Mouse (Mus musculus) testis, adult 2 months (tissue): ENCODE measurements around the gene Ube3c. TPM values are rescaled to one million over a fixed set of nuclear protein-coding genes. Genes with fewer than 3 reads are reported as not detected.

Experiments used
- H3K27ac ChIP-seq: fragments of 200-500 bp; 2 replicates; pipeline ENCODE4 v1.5.1; 2012; ENCODE audit warnings: low read depth, low read length; ENCODE audit not compliant: control insufficient read depth, insufficient read depth
- H3K27me3 ChIP-seq: fragments of 200-500 bp; 2 replicates; pipeline ENCODE4 v1.6.1; 2012; ENCODE audit warnings: mild to moderate bottlenecking, low read length, moderate library complexity; ENCODE audit not compliant: control insufficient read depth, insufficient read depth
- H3K36me3 ChIP-seq: fragments of 200-500 bp; 2 replicates; pipeline ENCODE4 v1.6.1; 2012; ENCODE audit warnings: mild to moderate bottlenecking, low read length; ENCODE audit not compliant: control insufficient read depth, insufficient read depth
- H3K4me1 ChIP-seq: fragments of 200-500 bp; 2 replicates; pipeline ENCODE4 v1.6.1; 2012; ENCODE audit warnings: low read length; ENCODE audit not compliant: control insufficient read depth, insufficient read depth
- H3K4me3 ChIP-seq: fragments of 200-500 bp; 2 replicates; pipeline ENCODE4 v1.5.1; 2012; ENCODE audit warnings: low read depth, mild to moderate bottlenecking, low read length, moderate library complexity, mixed read lengths; ENCODE audit not compliant: control insufficient read depth
- CTCF ChIP-seq: fragments of 200-500 bp; IDR thresholded peaks from 2 replicates; pipeline ENCODE4 v1.5.1; 2012; ENCODE audit warnings: low read depth, mild to moderate bottlenecking, inconsistent platforms, low read length, moderate library complexity; ENCODE audit not compliant: control insufficient read depth, insufficient read depth, insufficient replicate concordance
- POLR2A ChIP-seq: fragments of 200-500 bp; IDR thresholded peaks from 2 replicates; pipeline ENCODE4 v1.6.1; 2012; ENCODE audit warnings: low read depth, mild to moderate bottlenecking, inconsistent platforms, low read length, moderate library complexity; ENCODE audit not compliant: control insufficient read depth
- polyA plus RNA-seq: library from polyadenylated mRNA; depleted of rRNA; stranded (reverse); fragments of >200 nt; gene quantifications from 2 replicates; pipeline ENCODE4 v1.2.3, GENCODE M21; 2012

Ube3c gene
- polyA plus RNA-seq, 1 experiment, result 30.5 TPM

DNA sequence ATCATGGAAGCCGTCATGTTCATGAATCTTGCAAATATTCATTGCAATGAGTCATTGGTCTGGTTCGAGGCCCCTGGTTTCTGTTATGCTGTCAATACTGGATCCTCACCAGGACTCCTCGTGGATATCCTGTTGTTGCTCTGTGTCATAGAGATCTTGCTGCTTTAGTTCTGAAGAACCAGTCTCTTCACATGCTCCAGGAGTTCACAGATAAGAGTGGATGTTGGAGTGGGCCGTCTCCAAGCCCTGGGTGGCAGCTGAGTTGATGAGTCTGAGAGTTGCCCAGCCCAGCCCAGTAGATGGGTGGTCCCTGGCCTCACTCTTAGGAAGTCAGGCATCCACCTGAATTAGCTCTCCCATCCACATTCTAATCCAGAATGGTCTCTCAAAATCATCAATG, 116.0 kb downstream of the Ube3c start:
- no peaks in the 10 kb centered on the region for H3K27me3 ChIP-seq
- no peaks in the 10 kb centered on the region for H3K4me1 ChIP-seq
- H3K4me3 ChIP-seq, result no peak overlapping the region
- no peaks in the 10 kb centered on the region for H3K36me3 ChIP-seq
- H3K27ac ChIP-seq, result no peak overlapping the region
- TF ChIP-seq POLR2A (no peak), CTCF (no peak)

DNA sequence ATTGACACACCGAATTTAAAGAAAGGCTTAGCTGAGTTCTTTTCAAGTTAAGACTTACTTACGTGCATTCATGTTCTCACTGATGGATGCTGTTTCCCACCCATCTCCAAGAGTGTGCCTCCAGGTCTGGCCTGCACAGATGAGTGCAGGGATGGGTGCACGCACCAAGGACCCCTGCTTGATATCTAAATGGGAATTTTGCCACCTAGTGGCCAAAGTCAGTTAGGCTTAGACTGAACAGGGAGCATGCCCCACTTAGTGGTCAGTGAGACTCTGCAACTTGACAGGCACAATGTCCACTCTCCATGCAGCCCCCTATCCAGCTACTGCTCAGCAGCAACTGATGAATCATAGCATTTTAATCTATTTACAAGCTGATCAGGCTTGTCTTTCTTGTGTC, 118.6 kb downstream of the Ube3c start:
- Histone ChIP-seq H3K36me3 (no peaks in the 10 kb centered on the region), H3K4me1 (no peaks in the 10 kb centered on the region), H3K4me3 (no peak overlapping the region), H3K27me3 (no peaks in the 10 kb centered on the region), H3K27ac (no peak overlapping the region)
- TF ChIP-seq CTCF (peak; percentile 35; the same call in 1 of the 2 replicates), POLR2A (no peak)

- H3K27me3 ChIP-seq, result no peaks in the 10 kb centered on the region
- no peaks in the 10 kb centered on the region for H3K4me1 ChIP-seq
- H3K4me3 ChIP-seq, result no peak overlapping the region
- no peak for TF ChIP-seq POLR2A
- no peak for TF ChIP-seq CTCF
- no peak overlapping the region for H3K27ac ChIP-seq
- no peaks in the 10 kb centered on the region for H3K36me3 ChIP-seq
Observed at GRCm38 (mm10) chr5:29688352-29688751, 119.3 kb downstream of the Ube3c start.

DNA sequence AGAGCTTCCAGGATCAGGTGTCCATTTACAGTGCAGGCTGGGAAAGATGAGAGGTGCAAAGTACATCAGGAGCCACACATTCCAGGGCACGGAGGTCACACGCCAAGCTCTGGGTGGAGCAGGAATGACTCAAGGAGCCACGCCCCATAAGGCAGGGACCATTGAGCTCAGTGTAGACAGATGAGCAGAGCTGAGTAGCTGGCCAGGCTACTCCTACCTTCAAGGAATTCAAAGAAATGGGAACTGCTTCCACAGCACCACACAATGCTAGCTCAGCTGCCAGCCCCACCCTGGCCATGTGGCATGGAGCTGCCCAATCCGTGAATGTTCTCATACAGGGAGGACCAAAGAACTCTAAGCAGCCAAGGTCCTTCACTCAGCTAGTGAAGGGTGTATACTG, 129.5 kb downstream of the Ube3c start:
- Histone ChIP-seq H3K4me1 (no peaks in the 10 kb centered on the region), H3K27me3 (no peaks in the 10 kb centered on the region), H3K36me3 (no peaks in the 10 kb centered on the region), H3K27ac (no peak overlapping the region), H3K4me3 (no peak overlapping the region)
- TF ChIP-seq POLR2A (no peak), CTCF (no peak)

- no peak overlapping the region for H3K4me3 ChIP-seq
- H3K27me3 ChIP-seq, result no peaks in the 10 kb centered on the region
- H3K27ac ChIP-seq, result no peak overlapping the region
- H3K4me1 ChIP-seq, result no peaks in the 10 kb centered on the region
- no peak for TF ChIP-seq CTCF
- TF ChIP-seq POLR2A, result no peak
- H3K36me3 ChIP-seq, result no peaks in the 10 kb centered on the region
Observed at GRCm38 (mm10) chr5:29699520-29700202, 130.6 kb downstream of the Ube3c start.

DNA sequence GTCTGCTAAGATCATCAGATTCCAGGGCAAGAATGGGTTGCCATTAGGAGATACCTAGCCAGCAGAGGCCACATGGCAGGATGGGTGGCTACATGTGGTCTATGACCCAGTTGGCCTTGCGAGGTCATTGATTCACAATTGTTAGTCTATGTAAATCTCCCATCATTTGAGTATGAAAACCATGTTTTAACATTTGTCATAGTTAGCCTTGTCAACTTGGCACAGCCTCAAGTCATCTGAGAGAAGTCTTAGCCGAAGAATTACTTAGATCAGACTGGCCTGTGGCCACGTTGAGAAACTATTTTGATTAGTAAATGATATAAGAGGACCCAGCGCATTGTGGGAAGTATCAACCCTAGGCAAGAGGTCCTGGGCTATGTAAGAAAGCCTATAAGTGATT, 138.2 kb downstream of the Ube3c start:
- no peak overlapping the region for H3K27ac ChIP-seq
- no peaks in the 10 kb centered on the region for H3K27me3 ChIP-seq
- H3K4me1 ChIP-seq, result no peaks in the 10 kb centered on the region
- H3K4me3 ChIP-seq, result no peak overlapping the region
- H3K36me3 ChIP-seq, result no peaks in the 10 kb centered on the region
- TF ChIP-seq POLR2A (no peak), CTCF (no peak)

DNA sequence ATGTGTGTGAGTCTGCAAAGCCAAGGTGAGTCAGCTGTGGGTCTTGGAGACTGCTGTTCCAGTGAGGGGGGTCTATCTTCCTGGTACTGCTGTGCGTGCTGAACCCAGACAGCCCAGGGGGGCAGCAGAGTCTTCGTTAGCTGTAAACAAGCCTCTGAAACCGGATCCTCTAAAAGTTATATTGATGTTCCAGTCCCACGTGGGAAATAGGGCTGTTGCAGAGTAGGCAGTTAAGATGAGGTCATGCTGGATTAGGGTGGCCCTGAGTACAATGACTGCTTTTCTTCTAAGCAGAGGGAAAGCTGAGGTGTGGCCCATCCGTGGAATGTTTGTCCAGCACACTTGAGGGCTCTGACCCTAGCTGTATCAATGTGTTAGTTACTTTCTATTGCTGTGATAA, 139.2 kb downstream of the Ube3c start:
- H3K27ac ChIP-seq, result no peak overlapping the region

DNA sequence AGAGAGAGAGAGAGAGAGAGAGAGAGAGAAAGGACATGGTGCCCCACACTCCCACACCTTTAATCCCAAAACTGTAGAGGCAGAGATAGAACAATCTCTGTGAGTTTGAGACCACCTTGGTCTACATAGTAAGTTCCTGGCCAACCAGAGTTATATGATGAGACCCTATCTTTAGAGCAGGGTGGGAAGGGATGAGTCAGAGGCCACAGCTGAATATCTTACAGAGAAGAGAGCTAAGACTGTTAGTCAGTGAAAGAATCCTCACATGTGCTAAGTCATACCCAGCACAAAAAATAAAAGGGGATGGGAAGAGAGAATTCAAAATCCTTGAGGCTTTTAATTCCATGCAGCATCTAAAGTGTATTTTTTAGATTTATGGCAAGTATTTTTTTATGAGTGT, 142.6 kb downstream of the Ube3c start:
- no peaks in the 10 kb centered on the region for H3K27me3 ChIP-seq
- no peak overlapping the region for H3K4me3 ChIP-seq
- no peak overlapping the region for H3K27ac ChIP-seq
- H3K36me3 ChIP-seq, result no peaks in the 10 kb centered on the region
- TF ChIP-seq CTCF (no peak), POLR2A (no peak)
- no peaks in the 10 kb centered on the region for H3K4me1 ChIP-seq

More for the DNA sequence above, 139.2 kb downstream of the Ube3c start:
- no peak for TF ChIP-seq CTCF
- no peak for TF ChIP-seq POLR2A
- Histone ChIP-seq H3K4me3 (no peak overlapping the region), H3K4me1 (no peaks in the 10 kb centered on the region), H3K27me3 (no peaks in the 10 kb centered on the region), H3K36me3 (no peaks in the 10 kb centered on the region)
